Mouse (Mus musculus): ENCODE data around the gene Zfp800. TPM values are rescaled to one million over a fixed set of nuclear protein-coding genes. Genes with fewer than 3 reads are reported as not detected.

Zfp800 gene
- total and polyA plus RNA-seq, 3 experiments: 41.6 to 71.9 (median 43.2) TPM

- Histone ChIP-seq H3K36me3 (ENCODE audit: control insufficient read depth in 1 of 2, insufficient read depth in 2 of 2, low read length in 2 of 2) (peaks cover 0 to 17% of the 10 kb centered on the region in 2 experiments; a peak in 2 of 4 replicates), H3K4me3 (ENCODE audit: control insufficient read depth in 1 of 2, insufficient read depth in 1 of 2, low read depth in 2 of 2, low read length in 2 of 2) (peak overlapping the region; percentile 82 to 89), H3K9me3 (replicated peaks; ENCODE audit: insufficient read depth, low read length) (no peaks in the 10 kb centered on the region), H3K9ac (ENCODE audit: control insufficient read depth, low read depth, low read length, poor library complexity, severe bottlenecking) (peak overlapping the region; percentile 75), H3K4me1 (ENCODE audit: control insufficient read depth in 1 of 2, insufficient read depth in 2 of 2, low read length in 2 of 2) (peaks cover 2 to 32% of the 10 kb centered on the region in 2 experiments), H3K79me2 (ENCODE audit: control insufficient read depth, insufficient read depth, low read length, poor library complexity) (peaks cover 13% of the 10 kb centered on the region), H3K27ac (ENCODE audit: control insufficient read depth, low read depth, low read length) (peak overlapping the region; percentile 28; the same call in 1 of the 2 replicates), H3K27me3 (ENCODE audit: control insufficient read depth in 1 of 2, insufficient read depth in 2 of 2, low read length in 2 of 2) (no peaks in the 10 kb centered on the region)
- DNase-seq (ENCODE audit: low read depth, low spot score): peak; percentile 97
- TF ChIP-seq GABPA (IDR thresholded peaks at IDR 0.05; ENCODE audit: low read depth, low read length) (no peak), POLR2AphosphoS2 (IDR thresholded peaks at IDR 0.05; ENCODE audit: low read length) (0 out of 2 replicates have a peak, but pooled peaks have one; percentile 59), BHLHE40 (IDR thresholded peaks at IDR 0.05; ENCODE audit: borderline replicate concordance, low read depth, low read length) (no peak), MAX (IDR thresholded peaks at IDR 0.05; ENCODE audit: low read length) (peak; percentile 34; the same call in 1 of the 2 replicates), CHD2 (IDR thresholded peaks at IDR 0.05; ENCODE audit: low read length) (no peak), MAFK (IDR thresholded peaks at IDR 0.05; ENCODE audit: borderline replicate concordance, low read depth, low read length) (no peak), USF2 (IDR thresholded peaks at IDR 0.05; ENCODE audit: borderline replicate concordance in 1 of 2, insufficient read depth in 1 of 2, low read depth in 1 of 2, low read length in 2 of 2) (no peak), MYB (IDR thresholded peaks at IDR 0.05; ENCODE audit: low read depth, low read length) (no peak), POLR2AphosphoS5 (IDR thresholded peaks at IDR 0.05; ENCODE audit: borderline replicate concordance, low read depth, low read length) (no peak), TBP (IDR thresholded peaks at IDR 0.05; ENCODE audit: low read depth, low read length) (0 out of 2 replicates have a peak, but pooled peaks have one; percentile 39), POLR2A (IDR thresholded peaks at IDR 0.05; ENCODE audit: control insufficient read depth in 1 of 2, insufficient read depth in 1 of 2, low read depth in 1 of 2, low read length in 2 of 2, poor library complexity in 1 of 2) (peak; percentile 39 to 69; a peak in 3 of 4 replicates), MXI1 (IDR thresholded peaks at IDR 0.05; ENCODE audit: low read depth, low read length) (peak; percentile 86), TAL1 (IDR thresholded peaks at IDR 0.05; ENCODE audit: low read length) (no peak), E2F4 (IDR thresholded peaks at IDR 0.05; ENCODE audit: borderline replicate concordance, low read depth, low read length) (no peak), CHD1 (IDR thresholded peaks at IDR 0.05; ENCODE audit: low read depth, low read length) (no peak), EP300 (IDR thresholded peaks at IDR 0.05; ENCODE audit: low read depth in 1 of 2, low read length in 2 of 2) (0 out of 4 replicates have a peak, but pooled peaks of 1 of the 2 experiments have one; percentile 43), USF1 (IDR thresholded peaks at IDR 0.05; ENCODE audit: low read depth, low read length) (0 out of 2 replicates have a peak, but pooled peaks have one; percentile 41), RCOR1 (IDR thresholded peaks at IDR 0.05; ENCODE audit: low read depth, low read length) (peak; percentile 59; the same call in 1 of the 2 replicates), RAD21 (IDR thresholded peaks at IDR 0.05; ENCODE audit: low read depth, low read length) (peak; percentile 88), ZMIZ1 (IDR thresholded peaks at IDR 0.05; ENCODE audit: low read depth, low read length) (peak; percentile 46; the same call in 1 of the 2 replicates), TCF12 (IDR thresholded peaks at IDR 0.05; ENCODE audit: low read depth, low read length) (peak; percentile 63), GATA1 (IDR thresholded peaks at IDR 0.05; ENCODE audit: low read depth, low read length) (no peak), HCFC1 (IDR thresholded peaks at IDR 0.05; ENCODE audit: low read depth, low read length) (peak; percentile 90), UBTF (IDR thresholded peaks at IDR 0.05; ENCODE audit: borderline replicate concordance, insufficient read depth, low read depth, low read length) (no peak; the same call in 1 of the 2 replicates), ZKSCAN1 (IDR thresholded peaks at IDR 0.05; ENCODE audit: low read depth, low read length) (no peak), SMC3 (IDR thresholded peaks at IDR 0.05; ENCODE audit: low read depth, low read length) (peak; percentile 73), KAT2A (conservative IDR thresholded peaks at IDR 0.05; ENCODE audit: low read depth, low read length) (peak; percentile 60; the same call in 1 of the 2 replicates), NELFE (IDR thresholded peaks at IDR 0.05; ENCODE audit: low read depth, low read length) (peak; percentile 51), MAZ (IDR thresholded peaks at IDR 0.05; ENCODE audit: low read depth, low read length) (0 out of 2 replicates have a peak, but pooled peaks have one; percentile 60), JUND (IDR thresholded peaks at IDR 0.05; ENCODE audit: low read depth, low read length) (no peak), ELF1 (IDR thresholded peaks at IDR 0.05; ENCODE audit: low read depth, low read length) (peak; percentile 97), MYC (IDR thresholded peaks at IDR 0.05; ENCODE audit: low read depth, low read length) (no peak), ZC3H11A (IDR thresholded peaks at IDR 0.05; ENCODE audit: low read depth, low read length) (peak; percentile 63), CTCF (IDR thresholded peaks at IDR 0.05 in 2 of 3, conservative IDR thresholded peaks at IDR 0.05 in 1 of 3; ENCODE audit: control insufficient read depth in 1 of 3, insufficient read depth in 1 of 3, low read depth in 2 of 3, low read length in 3 of 3, poor library complexity in 1 of 3, severe bottlenecking in 1 of 3) (peak; percentile 71 to 83 (median 75)), ETS1 (IDR thresholded peaks at IDR 0.05; ENCODE audit: low read depth, low read length) (peak; percentile 65), NRF1 (IDR thresholded peaks at IDR 0.05; ENCODE audit: insufficient read depth, low read depth, low read length, poor library complexity, severe bottlenecking) (no peak)
These were observed 23.7 kb upstream of the Zfp800 start for GRCm38 (mm10) chr6:28421469-28422000.

Measured in MEL (cell line).